Mouse (Mus musculus): ENCODE results near the gene Smco3. TPM values are rescaled to one million over a fixed set of nuclear protein-coding genes. Genes with fewer than 3 reads are reported as not detected.

Gene Smco3
- total RNA-seq, 2 experiments from 2014 or later: not detected

- ATAC-seq (replicated peaks; ENCODE audit: low FRiP score, poor library complexity, severe bottlenecking): no peak
These were observed 53.1 kb downstream of the Smco3 start for GRCm38 (mm10) chr6:136782146-136782545.

DNA sequence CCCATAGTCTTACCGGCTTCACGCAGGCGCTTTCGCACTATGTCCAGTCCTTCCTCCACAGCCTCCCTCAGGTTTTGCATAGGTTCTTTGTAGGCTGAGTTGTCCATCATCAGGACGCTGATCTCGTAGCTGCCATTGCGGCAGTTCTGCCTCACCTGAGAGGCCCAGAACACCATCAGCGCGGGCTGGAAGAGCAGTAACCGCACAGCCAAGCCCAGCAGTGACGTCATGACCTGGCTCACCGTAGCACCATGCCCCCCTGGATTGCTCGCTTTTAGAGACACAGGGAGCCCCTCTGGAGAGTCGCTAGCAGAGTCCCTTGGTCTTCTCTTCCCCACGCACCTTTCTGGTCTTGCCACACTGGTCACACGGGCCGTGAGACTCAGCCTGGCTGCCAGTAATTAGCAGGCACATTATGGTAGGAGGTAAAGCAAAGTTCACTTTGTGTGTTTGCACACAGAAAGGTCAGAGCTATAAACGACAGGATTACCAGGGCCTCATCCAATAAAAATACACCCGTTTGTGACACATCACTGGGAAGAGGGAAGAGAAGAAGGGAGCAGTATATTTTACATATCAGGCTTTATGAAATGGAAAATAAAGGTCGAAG lies 53.8 kb downstream of the Smco3 start, which contains the start of gene Gucy2c:
TSS of gene Gucy2c (minus strand) at position 389 of the 610 bp plus-strand sequence.
- ATAC-seq (replicated peaks; ENCODE audit: low FRiP score, poor library complexity, severe bottlenecking): no peak

Other genes starting within 250 kb of the Smco3 start
- 31.0 and 37.7 TPM in 2 replicates for gene Plbd1, start 173.5 kb downstream of the Smco3 start, total RNA-seq (2015; ENCODE audit: low replicate concordance)
- 17.2 and 24.4 TPM in 2 replicates for gene Plbd1, start 173.5 kb downstream of the Smco3 start, total RNA-seq (2017; ENCODE audit: low replicate concordance)
- not detected in 2 replicates for gene Gucy2c, start 53.7 kb downstream of the Smco3 start, total RNA-seq (2015; ENCODE audit: low replicate concordance)
- gene Gucy2c, start 53.7 kb downstream of the Smco3 start, total RNA-seq (2017; ENCODE audit: low replicate concordance): not detected in 2 replicates
- gene Hist4h4, start 31.0 kb downstream of the Smco3 start, total RNA-seq (2015; ENCODE audit: low replicate concordance): 82.5 and 87.6 TPM in 2 replicates
- 74.3 and 120 TPM in 2 replicates for gene Hist4h4, start 31.0 kb downstream of the Smco3 start, total RNA-seq (2017; ENCODE audit: low replicate concordance)
- 51.1 and 55.5 TPM in 2 replicates for gene H2afj, start 27.2 kb downstream of the Smco3 start, total RNA-seq (2015; ENCODE audit: low replicate concordance)
- 33.1 and 75.9 TPM in 2 replicates for gene H2afj, start 27.2 kb downstream of the Smco3 start, total RNA-seq (2017; ENCODE audit: low replicate concordance)
- 6.3 and 8.3 TPM in 2 replicates for gene BC049715, start 7.8 kb downstream of the Smco3 start, total RNA-seq (2015; ENCODE audit: low replicate concordance)
- gene BC049715, start 7.8 kb downstream of the Smco3 start, total RNA-seq (2017; ENCODE audit: low replicate concordance): 0.91 and 3.6 TPM in 2 replicates
- 103 and 123 TPM in 2 replicates for gene Wbp11, start 7.2 kb downstream of the Smco3 start, total RNA-seq (2015; ENCODE audit: low replicate concordance)
- 116 and 132 TPM in 2 replicates for gene Wbp11, start 7.2 kb downstream of the Smco3 start, total RNA-seq (2017; ENCODE audit: low replicate concordance)
- 89.7 and 101 TPM in 2 replicates for gene Art4, start 22.3 kb upstream of the Smco3 start, total RNA-seq (2015; ENCODE audit: low replicate concordance)
- gene Art4, start 22.3 kb upstream of the Smco3 start, total RNA-seq (2017; ENCODE audit: low replicate concordance): 123 and 147 TPM in 2 replicates
- not detected in 2 replicates for gene Mgp, start 40.4 kb upstream of the Smco3 start, total RNA-seq (2015; ENCODE audit: low replicate concordance)
- gene Mgp, start 40.4 kb upstream of the Smco3 start, total RNA-seq (2017; ENCODE audit: low replicate concordance): 1.4 TPM in 1 of 2 replicates, not detected in the other
- gene Erp27, start 86.7 kb upstream of the Smco3 start, total RNA-seq (2015; ENCODE audit: low replicate concordance): not detected in 2 replicates
- gene Erp27, start 86.7 kb upstream of the Smco3 start, total RNA-seq (2017; ENCODE audit: low replicate concordance): not detected in 2 replicates
- gene Pde6h, start 88.4 kb upstream of the Smco3 start, total RNA-seq (2015; ENCODE audit: low replicate concordance): not detected in 2 replicates
- 0.51 TPM in 1 of 2 replicates, not detected in the other for gene Pde6h, start 88.4 kb upstream of the Smco3 start, total RNA-seq (2017; ENCODE audit: low replicate concordance)
- 616 and 634 TPM in 2 replicates for gene Arhgdib, start 106.4 kb upstream of the Smco3 start, total RNA-seq (2015; ENCODE audit: low replicate concordance)
- 160 and 179 TPM in 2 replicates for gene Arhgdib, start 106.4 kb upstream of the Smco3 start, total RNA-seq (2017; ENCODE audit: low replicate concordance)

Measured in erythroid progenitor cell, adult 5-6 weeks (primary cell).